Mouse (Mus musculus): Measurements from ENCODE around the gene Fry. TPM values are rescaled to one million over a fixed set of nuclear protein-coding genes. Genes with fewer than 3 reads are reported as not detected.

Fry gene
- polyA plus RNA-seq, 1 experiment: 10.1 TPM

- no peak for TF ChIP-seq CTCF (IDR thresholded peaks at IDR 0.05; ENCODE audit: low read depth, low read length)
- no peak for TF ChIP-seq POLR2A (IDR thresholded peaks at IDR 0.05; ENCODE audit: borderline replicate concordance, low read depth, low read length)
Measured at GRCm38 (mm10) chr5:150122571-150122970, 4.1 kb downstream of the Fry start.

DNA sequence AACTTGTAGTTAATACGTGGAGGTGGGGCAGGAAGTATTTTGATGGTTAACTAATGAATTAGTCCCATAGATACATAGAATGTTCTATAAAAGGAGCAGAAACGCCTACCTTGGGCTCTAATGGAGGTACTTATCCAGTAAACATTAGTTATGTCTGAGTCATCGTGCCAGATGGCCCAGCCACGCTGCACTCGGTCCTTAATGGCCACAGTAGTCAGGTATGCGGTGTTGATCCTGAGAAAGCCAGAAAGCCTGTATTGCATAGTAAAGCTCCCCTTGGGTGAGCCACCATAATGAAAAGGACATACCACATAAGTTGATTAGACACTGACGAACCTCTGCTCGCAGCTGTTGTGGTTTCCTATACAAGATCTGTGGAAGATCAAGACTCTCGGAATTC lies 7.5 kb downstream of the Fry start:
- Histone ChIP-seq H3K27ac (ENCODE audit: insufficient read depth, low read depth, low read length) (no peak overlapping the region), H3K4me3 (ENCODE audit: insufficient read depth, low read length) (no peak overlapping the region), H3K4me1 (ENCODE audit: control insufficient read depth, insufficient read depth, low read length) (no peaks in the 10 kb centered on the region)
- no peak for TF ChIP-seq POLR2A (IDR thresholded peaks at IDR 0.05; ENCODE audit: borderline replicate concordance, low read depth, low read length)
- no peak for TF ChIP-seq CTCF (IDR thresholded peaks at IDR 0.05; ENCODE audit: low read depth, low read length)

More at GRCm38 (mm10) chr5:150122571-150122970, 4.1 kb downstream of the Fry start:
- Histone ChIP-seq H3K27ac (ENCODE audit: insufficient read depth, low read depth, low read length) (no peak overlapping the region), H3K4me1 (ENCODE audit: control insufficient read depth, insufficient read depth, low read length) (peaks cover 9% of the 10 kb centered on the region), H3K4me3 (ENCODE audit: insufficient read depth, low read length) (no peak overlapping the region)

DNA sequence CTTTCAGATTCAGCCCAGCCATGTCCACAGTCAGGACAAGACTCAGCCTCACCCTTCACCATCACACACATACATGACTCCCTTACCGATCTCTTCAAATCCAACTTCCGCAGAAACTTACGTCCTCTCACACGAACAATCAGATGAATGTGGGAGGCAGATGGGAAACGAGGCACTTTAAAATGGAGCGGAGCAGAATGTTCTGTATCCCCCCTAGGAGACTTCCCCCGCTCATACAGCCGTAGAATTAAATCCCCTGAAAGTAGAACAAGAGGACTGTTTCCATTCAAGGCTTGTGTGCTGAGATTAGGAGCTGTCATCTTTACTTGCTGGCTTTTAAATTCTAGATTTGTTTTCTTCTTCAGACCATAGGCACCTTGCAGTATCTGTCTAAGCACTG lies 10.0 kb downstream of the Fry start:
- H3K4me3 ChIP-seq (ENCODE audit: insufficient read depth, low read length): no peak overlapping the region
- TF ChIP-seq CTCF (IDR thresholded peaks at IDR 0.05; ENCODE audit: low read depth, low read length) (no peak), POLR2A (IDR thresholded peaks at IDR 0.05; ENCODE audit: borderline replicate concordance, low read depth, low read length) (no peak)
- no peak overlapping the region for H3K27ac ChIP-seq (ENCODE audit: insufficient read depth, low read depth, low read length)
- H3K4me1 ChIP-seq (ENCODE audit: control insufficient read depth, insufficient read depth, low read length): no peaks in the 10 kb centered on the region

- Histone ChIP-seq H3K4me3 (ENCODE audit: insufficient read depth, low read length) (no peak overlapping the region), H3K4me1 (ENCODE audit: control insufficient read depth, insufficient read depth, low read length) (no peaks in the 10 kb centered on the region), H3K27ac (ENCODE audit: insufficient read depth, low read depth, low read length) (no peak overlapping the region)
- TF ChIP-seq POLR2A (IDR thresholded peaks at IDR 0.05; ENCODE audit: borderline replicate concordance, low read depth, low read length): no peak
- TF ChIP-seq CTCF (IDR thresholded peaks at IDR 0.05; ENCODE audit: low read depth, low read length): no peak
Measured at GRCm38 (mm10) chr5:150130144-150130543, 11.7 kb downstream of the Fry start.

DNA sequence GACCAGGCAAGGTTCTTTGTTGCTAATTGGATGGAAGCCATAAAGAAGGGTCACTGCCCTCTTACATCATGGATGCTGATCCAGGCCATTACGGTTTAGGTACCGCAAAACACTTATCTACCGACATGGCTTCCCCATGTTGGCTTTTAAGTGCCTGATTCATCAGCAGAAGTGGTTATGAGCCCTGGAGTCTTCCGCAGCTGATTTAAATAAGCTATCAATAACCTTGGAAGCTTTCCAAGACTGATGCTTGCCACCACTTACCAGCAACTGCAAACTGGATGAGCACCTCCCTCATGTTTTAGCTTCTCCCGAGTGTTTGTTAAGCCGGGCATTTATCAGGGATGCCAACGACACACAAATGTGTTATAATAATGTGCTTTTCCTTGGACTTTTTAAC lies 12.7 kb downstream of the Fry start:
- Histone ChIP-seq H3K4me3 (ENCODE audit: insufficient read depth, low read length) (no peak overlapping the region), H3K4me1 (ENCODE audit: control insufficient read depth, insufficient read depth, low read length) (no peaks in the 10 kb centered on the region), H3K27ac (ENCODE audit: insufficient read depth, low read depth, low read length) (no peak overlapping the region)
- TF ChIP-seq CTCF (IDR thresholded peaks at IDR 0.05; ENCODE audit: low read depth, low read length) (no peak), POLR2A (IDR thresholded peaks at IDR 0.05; ENCODE audit: borderline replicate concordance, low read depth, low read length) (no peak)

- Histone ChIP-seq H3K4me1 (ENCODE audit: control insufficient read depth, insufficient read depth, low read length) (peaks cover 3% of the 10 kb centered on the region; the same call in 1 of the 2 replicates), H3K27ac (ENCODE audit: insufficient read depth, low read depth, low read length) (no peak overlapping the region), H3K4me3 (ENCODE audit: insufficient read depth, low read length) (no peak overlapping the region)
- no peak for TF ChIP-seq CTCF (IDR thresholded peaks at IDR 0.05; ENCODE audit: low read depth, low read length)
Measured at GRCm38 (mm10) chr5:150134651-150135050, 16.2 kb downstream of the Fry start.

- TF ChIP-seq CTCF (IDR thresholded peaks at IDR 0.05; ENCODE audit: low read depth, low read length): no peak
- TF ChIP-seq POLR2A (IDR thresholded peaks at IDR 0.05; ENCODE audit: borderline replicate concordance, low read depth, low read length): no peak
- Histone ChIP-seq H3K4me3 (ENCODE audit: insufficient read depth, low read length) (no peak overlapping the region), H3K27ac (ENCODE audit: insufficient read depth, low read depth, low read length) (no peak overlapping the region), H3K4me1 (ENCODE audit: control insufficient read depth, insufficient read depth, low read length) (peaks cover 8% of the 10 kb centered on the region)
Measured at GRCm38 (mm10) chr5:150135529-150135928, 17.1 kb downstream of the Fry start.

DNA sequence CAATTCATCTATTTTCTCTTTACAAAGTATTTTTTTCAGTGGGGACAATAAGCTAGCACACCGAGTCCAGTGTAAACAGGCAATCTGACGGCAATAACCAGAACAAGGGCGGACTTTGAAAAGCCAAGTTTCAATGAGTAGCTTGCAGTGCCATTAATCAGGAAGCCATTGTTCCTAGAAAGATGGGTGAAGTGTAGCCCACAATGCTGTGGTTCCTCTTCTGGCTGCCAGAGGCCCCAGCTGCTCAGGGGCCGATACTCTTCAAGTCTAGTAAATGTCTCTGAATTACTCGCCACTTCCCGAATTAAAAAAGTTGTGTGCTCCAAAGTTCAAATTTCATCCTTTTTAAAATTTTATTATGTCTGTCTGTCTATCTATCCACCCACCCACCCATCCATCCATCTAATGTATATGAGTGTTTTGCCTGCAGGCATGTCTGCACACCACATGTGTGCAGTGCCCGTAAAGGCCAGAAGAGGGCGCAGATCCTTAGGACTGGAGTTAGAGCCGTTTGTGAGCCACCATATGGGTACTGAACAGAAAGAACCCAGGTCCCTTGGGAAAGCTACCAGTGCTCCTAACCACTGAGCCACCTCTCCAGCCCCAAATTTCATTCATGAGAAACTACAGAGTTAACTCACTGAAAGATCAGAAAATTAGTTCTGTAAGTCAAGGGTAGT lies 19.5 kb downstream of the Fry start:
- Histone ChIP-seq H3K27ac (ENCODE audit: insufficient read depth, low read depth, low read length) (no peak overlapping the region), H3K4me3 (ENCODE audit: insufficient read depth, low read length) (no peak overlapping the region), H3K4me1 (ENCODE audit: control insufficient read depth, insufficient read depth, low read length) (peaks cover 17% of the 10 kb centered on the region)
- TF ChIP-seq POLR2A (IDR thresholded peaks at IDR 0.05; ENCODE audit: borderline replicate concordance, low read depth, low read length): no peak
- peak; percentile 62 for TF ChIP-seq CTCF (IDR thresholded peaks at IDR 0.05; ENCODE audit: low read depth, low read length)

- 0 out of 2 replicates have a peak overlapping the region, but pooled peaks have one; percentile 1 for H3K4me3 ChIP-seq (ENCODE audit: insufficient read depth, low read length)
- H3K27ac ChIP-seq (ENCODE audit: insufficient read depth, low read depth, low read length): peak overlapping the region; percentile 53
- peaks cover 17% of the 10 kb centered on the region for H3K4me1 ChIP-seq (ENCODE audit: control insufficient read depth, insufficient read depth, low read length)
- TF ChIP-seq CTCF (IDR thresholded peaks at IDR 0.05; ENCODE audit: low read depth, low read length) (no peak), POLR2A (IDR thresholded peaks at IDR 0.05; ENCODE audit: borderline replicate concordance, low read depth, low read length) (no peak)
Measured at GRCm38 (mm10) chr5:150140513-150140912, 22.1 kb downstream of the Fry start.

GRCm38 (mm10) chr5:150145967-150146366 lies 27.5 kb downstream of the Fry start:
- Histone ChIP-seq H3K27ac (ENCODE audit: insufficient read depth, low read depth, low read length) (no peak overlapping the region), H3K4me1 (ENCODE audit: control insufficient read depth, insufficient read depth, low read length) (peaks cover 4% of the 10 kb centered on the region), H3K4me3 (ENCODE audit: insufficient read depth, low read length) (no peak overlapping the region)
- TF ChIP-seq POLR2A (IDR thresholded peaks at IDR 0.05; ENCODE audit: borderline replicate concordance, low read depth, low read length) (no peak), CTCF (IDR thresholded peaks at IDR 0.05; ENCODE audit: low read depth, low read length) (0 out of 2 replicates have a peak, but pooled peaks have one; percentile 17)

Measured in bone marrow macrophage, adult 2 months (primary cell).